Mouse (Mus musculus) forebrain, postnatal 0 days (tissue): ENCODE data around the gene Lgals9. TPM values are rescaled to one million over a fixed set of nuclear protein-coding genes. Genes with fewer than 3 reads are reported as not detected.

ENCODE experiments used
- ATAC-seq: fragments of 200-750 bp; cut with Nextera tagmentation; 2 replicates; pipeline ENCODE4 v1.8.0; 2017; ENCODE audit warnings: mild to moderate bottlenecking, moderate library complexity
- DNase-seq: peaks from one replicate; pipeline ENCODE4 v3.0.0-alpha.2; 2015
- H3K27ac ChIP-seq: fragments of 300-500 bp; sonication (generic); 2 replicates; pipeline ENCODE4 v1.5.1; 2014; ENCODE audit warnings: low read depth, mild to moderate bottlenecking, antibody characterized with exemption, low read length, moderate library complexity, mixed read lengths
- H3K27me3 ChIP-seq: fragments of 300-500 bp; sonication (generic); 2 replicates; pipeline ENCODE4 v1.6.1; 2014; ENCODE audit warnings: mild to moderate bottlenecking, low read length, mixed read lengths; ENCODE audit not compliant: insufficient read depth
- H3K36me3 ChIP-seq: fragments of 300-500 bp; sonication (generic); 2 replicates; pipeline ENCODE4 v1.6.1; 2014; ENCODE audit warnings: mild to moderate bottlenecking, moderate library complexity; ENCODE audit not compliant: insufficient read depth
- H3K4me1 ChIP-seq: fragments of 300-500 bp; sonication (generic); 2 replicates; pipeline ENCODE4 v1.6.1; 2014; ENCODE audit warnings: antibody characterized with exemption; ENCODE audit not compliant: insufficient read depth
- H3K4me2 ChIP-seq: fragments of 300-500 bp; sonication (generic); 2 replicates; pipeline ENCODE4 v1.6.1; 2014; ENCODE audit warnings: low read depth, mild to moderate bottlenecking, moderate library complexity
- H3K4me3 ChIP-seq: fragments of 300-500 bp; sonication (generic); 2 replicates; pipeline ENCODE4 v1.5.1; 2014; ENCODE audit warnings: low read depth, low read length, mixed read lengths
- H3K9ac ChIP-seq: fragments of 300-500 bp; sonication (generic); 2 replicates; pipeline ENCODE4 v1.6.1; 2014; ENCODE audit warnings: mild to moderate bottlenecking
- H3K9me3 ChIP-seq: fragments of 300-500 bp; sonication (generic); 2 replicates; pipeline ENCODE4 v1.6.1; 2016; ENCODE audit warnings: low read length
- CTCF ChIP-seq: sonication (generic); IDR thresholded peaks from 2 replicates; pipeline ENCODE4 v1.5.1; 2016; ENCODE audit warnings: antibody characterized with exemption, control low read depth, low read depth
- WGBS: fragments of 180-500 bp; shearing (Covaris S2); extraction: QIAGEN DNeasy Blood & Tissue Kit; methylation state at CpG from one replicate; pipeline ENCODE4 v1.1.7; 2014; 5-methylcytosine and 5-hydroxymethylcytosine counted together
- polyA plus RNA-seq: library from polyadenylated mRNA; unstranded; fragments of >200 nt; fragmentation: Nextera tagmentation; extraction: Ambion mirVana; gene quantifications from 2 replicates; pipeline ENCODE4 v1.2.1, GENCODE M21; 2015
- total RNA-seq: library from RNA; depleted of rRNA; stranded (reverse); fragments of >200 nt; gene quantifications from 2 replicates; pipeline ENCODE4 v1.2.3, GENCODE M21; 2014

The Lgals9 gene
- total and polyA plus RNA-seq, 2 experiments from 2014 or later: 13.9 to 20.5 TPM

DNA sequence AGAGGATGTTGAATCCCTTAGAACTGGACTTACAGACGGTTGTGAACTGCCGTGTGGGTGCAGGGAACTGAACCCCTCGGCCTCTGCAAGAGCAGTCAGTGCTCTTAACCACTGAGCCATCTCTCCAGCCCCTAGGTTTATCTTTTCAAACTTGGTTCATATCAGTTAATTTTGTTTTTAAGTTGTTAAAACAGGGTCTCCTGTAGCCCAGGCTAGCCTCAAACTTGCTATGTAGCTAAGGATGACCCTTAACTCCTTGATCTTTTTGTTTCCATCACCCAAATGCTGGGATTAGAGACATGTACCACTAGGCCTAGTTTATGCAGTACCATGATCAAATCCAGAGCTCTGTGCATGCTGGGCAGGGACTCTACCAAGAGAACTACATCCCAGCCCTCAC, 13.0 kb downstream of the Lgals9 start:
- Histone ChIP-seq H3K27me3 (no peaks in the 10 kb centered on the region), H3K36me3 (no peaks in the 10 kb centered on the region), H3K4me2 (no peak overlapping the region), H3K27ac (no peak overlapping the region), H3K9ac (no peak overlapping the region), H3K4me1 (no peaks in the 10 kb centered on the region), H3K4me3 (no peak overlapping the region), H3K9me3 (no peaks in the 10 kb centered on the region)
- ATAC-seq: no peak
- 90% methylated on average over 3 of the region's 3 CpGs for WGBS
- no peak for TF ChIP-seq CTCF
- DNase-seq: no peak

- ATAC-seq (no peak), DNase-seq (no peak)
- H3K9ac ChIP-seq: no peak overlapping the region
- TF ChIP-seq CTCF: no peak
- no peak overlapping the region for H3K4me2 ChIP-seq
- no peaks in the 10 kb centered on the region for H3K4me1 ChIP-seq
- no peak overlapping the region for H3K4me3 ChIP-seq
- no peaks in the 10 kb centered on the region for H3K36me3 ChIP-seq
- H3K27ac ChIP-seq: no peak overlapping the region
- no peaks in the 10 kb centered on the region for H3K27me3 ChIP-seq
- no peaks in the 10 kb centered on the region for H3K9me3 ChIP-seq
- WGBS: 92% methylated on average over 8 of the region's 8 CpGs
Measured at GRCm38 (mm10) chr11:78971096-78971495, 13.7 kb downstream of the Lgals9 start.

- Histone ChIP-seq H3K9me3 (no peaks in the 10 kb centered on the region), H3K27ac (no peak overlapping the region), H3K4me1 (no peaks in the 10 kb centered on the region), H3K9ac (no peak overlapping the region), H3K27me3 (no peaks in the 10 kb centered on the region), H3K4me2 (no peak overlapping the region), H3K4me3 (no peak overlapping the region), H3K36me3 (no peaks in the 10 kb centered on the region)
- TF ChIP-seq CTCF: no peak
- ATAC-seq: no peak
- DNase-seq: no peak
- WGBS: 82% methylated on average over 4 of the region's 4 CpGs
Measured at GRCm38 (mm10) chr11:78968121-78968520, 16.6 kb downstream of the Lgals9 start.

GRCm38 (mm10) chr11:78967371-78967770, 17.4 kb downstream of the Lgals9 start:
- Histone ChIP-seq H3K4me2 (no peak overlapping the region), H3K36me3 (no peaks in the 10 kb centered on the region), H3K4me1 (no peaks in the 10 kb centered on the region), H3K27me3 (no peaks in the 10 kb centered on the region), H3K27ac (no peak overlapping the region), H3K9ac (no peak overlapping the region), H3K9me3 (no peaks in the 10 kb centered on the region), H3K4me3 (no peak overlapping the region)
- TF ChIP-seq CTCF: peak; percentile 63
- 25% methylated on average over 4 of the region's 4 CpGs for WGBS
- DNase-seq: peak; percentile 32
- no peak for ATAC-seq

- Histone ChIP-seq H3K4me1 (no peaks in the 10 kb centered on the region), H3K4me2 (no peak overlapping the region), H3K27me3 (no peaks in the 10 kb centered on the region), H3K9me3 (no peaks in the 10 kb centered on the region), H3K4me3 (no peak overlapping the region), H3K27ac (no peak overlapping the region), H3K36me3 (no peaks in the 10 kb centered on the region), H3K9ac (no peak overlapping the region)
- no peak for ATAC-seq
- 89% methylated on average over 5 of the region's 5 CpGs for WGBS
- no peak for DNase-seq
- no peak for TF ChIP-seq CTCF
Measured at GRCm38 (mm10) chr11:78961221-78961620, 23.5 kb downstream of the Lgals9 start.

DNA sequence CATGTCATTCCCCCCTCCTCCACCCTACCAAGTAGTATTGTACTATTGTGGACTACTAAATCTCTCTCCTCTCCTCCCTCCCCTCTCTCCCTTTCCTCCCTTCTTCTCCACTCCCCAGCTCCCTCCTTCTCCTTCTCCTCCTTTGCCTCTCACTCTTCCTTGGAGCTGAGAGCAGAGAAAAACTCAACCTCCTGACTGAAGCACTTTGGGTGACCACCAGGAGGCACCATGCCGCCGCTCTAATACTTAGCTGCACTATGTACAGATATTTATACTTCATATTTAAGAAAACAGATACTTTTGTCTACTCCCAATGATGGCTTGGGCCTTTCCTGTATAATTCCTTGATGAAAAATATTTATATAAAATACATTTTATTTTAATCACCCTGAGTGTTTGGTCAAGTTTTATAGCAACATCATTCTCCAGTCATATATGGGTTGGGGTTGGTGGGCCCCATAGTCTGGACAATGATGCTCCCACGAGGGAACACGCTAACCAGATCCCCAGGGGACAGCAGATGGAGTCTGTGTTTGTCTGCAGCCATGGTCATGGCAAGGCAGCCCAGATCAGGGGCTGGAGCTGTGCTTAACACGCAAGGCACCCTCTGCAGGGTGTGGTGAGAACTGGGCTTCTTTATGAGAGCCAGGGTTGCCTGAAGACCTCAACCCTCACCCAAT, 24.8 kb downstream of the Lgals9 start:
- DNase-seq: peak; percentile 21
- 64% methylated on average over 5 of the region's 5 CpGs for WGBS
- no peak overlapping the region for H3K4me3 ChIP-seq

DNA sequence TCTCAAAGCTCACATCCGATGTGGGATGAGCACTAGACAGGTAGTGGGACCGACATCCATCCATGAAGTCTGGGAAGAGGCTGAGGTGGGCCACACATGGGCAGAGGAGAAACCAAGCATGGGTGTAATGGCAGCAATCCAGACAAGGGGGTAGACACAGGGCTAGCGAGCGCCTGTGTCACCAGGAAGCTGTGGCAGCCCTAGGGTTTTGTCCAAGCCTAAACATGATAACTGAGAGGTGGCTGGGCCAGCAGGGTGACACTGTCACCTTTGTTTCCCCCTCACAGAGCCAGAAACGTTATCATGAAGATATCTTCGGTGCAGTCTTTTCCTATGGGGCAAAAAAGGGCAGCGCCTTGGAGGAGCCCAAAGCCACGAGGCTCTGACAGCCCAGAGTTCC, 25.4 kb downstream of the Lgals9 start:
- DNase-seq: no peak
- Histone ChIP-seq H3K4me2 (no peak overlapping the region), H3K27ac (no peak overlapping the region), H3K9ac (no peak overlapping the region), H3K4me3 (no peak overlapping the region), H3K4me1 (no peaks in the 10 kb centered on the region), H3K9me3 (no peaks in the 10 kb centered on the region), H3K27me3 (no peaks in the 10 kb centered on the region), H3K36me3 (no peaks in the 10 kb centered on the region)
- no peak for TF ChIP-seq CTCF
- 67% methylated on average over 8 of the region's 8 CpGs for WGBS
- no peak for ATAC-seq

More for the DNA sequence above, 24.8 kb downstream of the Lgals9 start:
- no peaks in the 10 kb centered on the region for H3K36me3 ChIP-seq
- no peaks in the 10 kb centered on the region for H3K27me3 ChIP-seq
- no peaks in the 10 kb centered on the region for H3K4me1 ChIP-seq
- no peak overlapping the region for H3K9ac ChIP-seq
- peak; percentile 65 for TF ChIP-seq CTCF
- no peak overlapping the region for H3K4me2 ChIP-seq
- no peak for ATAC-seq
- H3K9me3 ChIP-seq: no peaks in the 10 kb centered on the region
- H3K27ac ChIP-seq: no peak overlapping the region
